Mouse (Mus musculus) kidney, postnatal 0 days (tissue): Measurements from ENCODE around the gene Tfcp2. TPM values are rescaled to one million over a fixed set of nuclear protein-coding genes. Genes with fewer than 3 reads are reported as not detected.
A peak's percentile ranks its signal among the peaks of the same experiment; 100 is the strongest.

Experiments
- ATAC-seq: fragments of 200-750 bp; cut with Nextera tagmentation; replicated peaks from 2 replicates; pipeline ENCODE4 v1.8.0; 2017; ENCODE audit warnings: low read depth, moderate number of reproducible peaks, moderate TSS enrichment, moderate library complexity; ENCODE audit not compliant: low FRiP score
- DNase-seq: peaks from one replicate; pipeline ENCODE4 v3.0.0-alpha.2; 2016; ENCODE audit warnings: low spot score
- H3K27ac ChIP-seq: fragments of 300-500 bp; sonication (generic); 2 replicates; pipeline ENCODE4 v1.5.1; 2014; ENCODE audit warnings: mild to moderate bottlenecking
- H3K27me3 ChIP-seq: fragments of 300-500 bp; sonication (generic); 2 replicates; pipeline ENCODE4 v1.6.1; 2014; ENCODE audit warnings: low read length, mixed read lengths; ENCODE audit not compliant: insufficient read depth
- H3K36me3 ChIP-seq: fragments of 300-500 bp; sonication (generic); 2 replicates; pipeline ENCODE4 v1.6.1; 2014; ENCODE audit warnings: low read length, mixed read lengths; ENCODE audit not compliant: insufficient read depth
- H3K4me1 ChIP-seq: fragments of 300-500 bp; sonication (generic); replicated peaks from 2 replicates; pipeline ENCODE4 v1.6.1; 2014; ENCODE audit warnings: antibody characterized with exemption, low read length, mixed read lengths; ENCODE audit not compliant: insufficient read depth
- H3K4me2 ChIP-seq: fragments of 300-500 bp; sonication (generic); 2 replicates; pipeline ENCODE4 v1.6.1; 2014; ENCODE audit warnings: mild to moderate bottlenecking, low read length, moderate library complexity, mixed read lengths
- H3K4me3 ChIP-seq: fragments of 300-500 bp; sonication (generic); replicated peaks from 2 replicates; pipeline ENCODE4 v1.5.1; 2014; ENCODE audit warnings: low read depth, low read length
- H3K9ac ChIP-seq: fragments of 300-500 bp; sonication (generic); 2 replicates; pipeline ENCODE4 v1.6.1; 2014; ENCODE audit warnings: low read depth, low read length
- H3K9me3 ChIP-seq: fragments of 300-500 bp; sonication (generic); replicated peaks from 2 replicates; pipeline ENCODE4 v1.6.1; 2016; ENCODE audit warnings: low read length, inconsistent platforms, mixed read lengths
- CTCF ChIP-seq: IDR thresholded peaks from 2 replicates; pipeline ENCODE4 v1.5.1; 2016; ENCODE audit warnings: antibody characterized with exemption, low read depth, mild to moderate bottlenecking, moderate library complexity
- WGBS: fragments of 180-500 bp; shearing (Covaris S2); extraction: QIAGEN DNeasy Blood & Tissue Kit; methylation state at CpG from one replicate; pipeline ENCODE4 v1.1.7; 2014; 5-methylcytosine and 5-hydroxymethylcytosine counted together
- polyA plus RNA-seq: library from polyadenylated mRNA; unstranded; fragments of >200 nt; fragmentation: Nextera tagmentation; extraction: Ambion mirVana; gene quantifications from 2 replicates; pipeline ENCODE4 v1.2.1, GENCODE M21; 2015

Gene Tfcp2
- polyA plus RNA-seq, 1 experiment from 2014 or later = 29.1 TPM

DNA sequence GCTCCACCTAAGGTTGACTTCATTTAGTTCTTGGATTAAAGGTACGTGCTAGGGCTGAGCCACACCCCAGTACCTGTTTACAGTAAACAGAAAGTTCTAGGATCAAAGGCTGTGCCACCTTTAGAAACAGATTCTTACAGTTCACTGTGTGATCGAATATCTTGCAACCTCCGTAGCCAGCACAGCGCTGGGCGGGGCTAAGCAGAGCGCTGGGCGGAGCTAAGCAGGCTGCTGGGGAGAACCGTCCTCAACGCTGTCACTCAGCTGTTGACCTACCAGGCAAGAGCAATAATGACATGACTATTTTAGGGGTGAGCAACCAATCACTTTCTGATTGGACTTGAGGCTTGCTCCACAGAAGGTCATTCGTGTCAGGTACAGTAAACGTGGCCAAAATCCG is 90.9 kb downstream of the Tfcp2 start:
- no peaks in the 10 kb centered on the region for H3K4me1 ChIP-seq
- no peaks in the 10 kb centered on the region for H3K27me3 ChIP-seq
- 8% methylated on average over 12 of the region's 12 CpGs for WGBS
- H3K9me3 ChIP-seq = no peaks in the 10 kb centered on the region
- DNase-seq (peak; percentile 58), ATAC-seq (0 out of 2 replicates have a peak, but pooled peaks have one; percentile 38)
- no peak for TF ChIP-seq CTCF
- no peak overlapping the region for H3K27ac ChIP-seq
- no peak overlapping the region for H3K4me3 ChIP-seq
- H3K4me2 ChIP-seq = peak overlapping the region; percentile 38
- no peaks in the 10 kb centered on the region for H3K36me3 ChIP-seq
- H3K9ac ChIP-seq = no peak overlapping the region

DNA sequence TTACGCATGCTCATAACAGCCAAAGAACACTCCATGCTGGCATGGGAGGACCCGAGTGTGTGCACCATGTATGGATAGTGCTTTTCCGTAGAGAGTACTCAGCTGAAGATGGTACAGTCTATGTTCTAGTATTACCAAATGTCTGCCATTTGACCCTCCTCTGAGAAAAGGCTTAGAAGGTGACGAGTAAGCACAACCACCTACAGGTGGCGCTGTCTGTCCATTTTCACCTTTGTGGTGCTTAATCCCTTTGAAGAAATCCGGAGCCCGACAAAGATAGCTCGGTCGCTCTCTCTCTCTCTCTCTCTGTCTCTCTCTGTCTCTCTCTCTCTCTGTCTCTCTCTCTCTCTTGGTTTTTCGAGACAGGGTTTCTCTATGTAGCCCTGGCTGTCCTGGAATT is 93.8 kb downstream of the Tfcp2 start:
- DNase-seq = peak; percentile 79

DNA sequence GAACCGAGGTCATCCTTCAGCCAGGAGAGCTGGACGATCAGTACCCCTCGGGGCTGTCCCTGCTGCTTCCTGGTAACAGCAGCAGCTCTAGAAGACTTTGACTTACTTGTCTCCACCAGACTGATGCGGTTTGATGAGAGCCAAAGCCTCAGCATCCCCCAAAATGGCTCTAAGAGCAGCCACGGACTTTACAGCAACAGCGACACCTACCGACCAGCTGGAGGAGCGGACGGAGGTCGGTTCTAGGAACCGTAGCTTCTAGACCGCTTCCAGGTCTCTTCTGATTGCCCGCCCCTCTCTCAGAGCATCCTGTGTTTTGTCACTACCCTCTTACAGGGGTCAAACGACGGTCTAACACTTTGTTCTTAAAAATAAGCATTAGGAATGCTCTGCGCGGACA is 94.5 kb downstream of the Tfcp2 start:
- WGBS = 7% methylated on average over 17 of the region's 17 CpGs
- Histone ChIP-seq H3K27me3 (no peaks in the 10 kb centered on the region), H3K4me2 (no peak overlapping the region), H3K9ac (no peak overlapping the region), H3K9me3 (no peaks in the 10 kb centered on the region), H3K36me3 (no peaks in the 10 kb centered on the region), H3K27ac (no peak overlapping the region), H3K4me3 (no peak overlapping the region), H3K4me1 (no peaks in the 10 kb centered on the region)
- DNase-seq (peak; percentile 92), ATAC-seq (0 out of 2 replicates have a peak, but pooled peaks have one; percentile 46)
- peak; percentile 92 for TF ChIP-seq CTCF

More for the DNA sequence above, 93.8 kb downstream of the Tfcp2 start:
- no peak overlapping the region for H3K27ac ChIP-seq
- no peaks in the 10 kb centered on the region for H3K4me1 ChIP-seq
- ATAC-seq = no peak
- H3K9ac ChIP-seq = no peak overlapping the region
- WGBS = 33% methylated on average over 10 of the region's 10 CpGs
- no peaks in the 10 kb centered on the region for H3K9me3 ChIP-seq
- H3K36me3 ChIP-seq = no peaks in the 10 kb centered on the region
- no peaks in the 10 kb centered on the region for H3K27me3 ChIP-seq
- H3K4me2 ChIP-seq = no peak overlapping the region
- TF ChIP-seq CTCF = peak; percentile 75
- no peak overlapping the region for H3K4me3 ChIP-seq

DNA sequence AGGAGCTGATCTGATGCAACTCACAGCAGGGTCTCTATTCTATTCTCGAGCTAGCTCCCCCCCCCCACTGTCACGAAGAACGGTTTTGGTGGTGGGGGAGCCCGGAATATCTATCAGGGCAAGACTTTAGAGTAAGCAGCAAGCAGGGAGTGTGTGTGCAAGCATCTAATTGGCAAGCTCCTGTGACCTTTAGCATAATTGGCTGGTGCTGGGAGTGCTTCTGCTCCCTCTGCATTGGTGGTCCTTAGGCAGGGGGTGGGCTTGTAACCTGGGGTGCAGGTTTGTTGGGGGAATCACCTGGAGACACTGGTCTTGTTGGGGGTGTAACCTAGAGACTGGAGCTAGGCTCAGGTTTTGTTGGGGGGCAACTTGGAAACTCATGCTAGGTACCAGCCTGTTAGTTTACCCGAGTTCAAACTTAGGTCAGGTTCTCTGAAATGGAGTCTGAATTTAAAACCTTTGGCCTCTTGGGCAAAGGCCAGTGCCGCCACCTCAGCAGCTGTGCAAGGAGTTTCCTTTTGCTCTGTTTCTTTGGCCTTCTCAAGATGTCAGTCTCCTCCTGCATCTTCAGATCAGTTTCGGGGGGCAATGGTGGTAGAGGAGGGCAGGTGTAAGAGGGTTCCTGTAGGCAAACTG is 95.3 kb downstream of the Tfcp2 start:
- Histone ChIP-seq H3K27me3 (no peaks in the 10 kb centered on the region), H3K36me3 (no peaks in the 10 kb centered on the region), H3K27ac (no peak overlapping the region), H3K9ac (no peak overlapping the region), H3K9me3 (no peaks in the 10 kb centered on the region), H3K4me3 (no peak overlapping the region), H3K4me2 (no peak overlapping the region), H3K4me1 (no peaks in the 10 kb centered on the region)
- 70% methylated on average over 7 of the region's 7 CpGs for WGBS
- no peak for TF ChIP-seq CTCF
- DNase-seq (no peak), ATAC-seq (no peak)

DNA sequence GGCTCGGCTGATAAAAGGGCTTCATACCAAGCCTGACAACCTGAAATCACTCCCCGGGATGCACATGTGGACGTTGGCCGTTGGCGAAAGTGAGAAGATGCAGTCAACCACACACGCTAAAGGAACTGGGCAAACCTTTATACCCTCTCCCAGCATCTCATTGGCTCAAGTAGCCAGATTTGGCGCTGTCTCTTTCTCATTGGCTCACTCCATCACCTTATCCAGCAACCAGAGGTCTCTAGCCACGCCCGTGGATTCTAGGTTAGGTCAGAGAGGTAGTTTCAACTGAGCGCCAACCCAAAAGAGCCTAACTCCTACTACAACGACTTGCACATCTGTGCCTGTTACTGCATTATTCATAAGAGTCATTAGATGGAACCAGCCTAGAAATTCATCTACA is 99.3 kb downstream of the Tfcp2 start:
- DNase-seq (no peak), ATAC-seq (no peak)
- H3K9ac ChIP-seq = no peak overlapping the region
- no peak overlapping the region for H3K4me2 ChIP-seq
- no peaks in the 10 kb centered on the region for H3K36me3 ChIP-seq
- TF ChIP-seq CTCF = no peak
- WGBS = 85% methylated on average over 11 of the region's 11 CpGs
- no peaks in the 10 kb centered on the region for H3K27me3 ChIP-seq
- H3K4me1 ChIP-seq = no peaks in the 10 kb centered on the region
- no peaks in the 10 kb centered on the region for H3K9me3 ChIP-seq
- H3K27ac ChIP-seq = no peak overlapping the region
- H3K4me3 ChIP-seq = no peak overlapping the region

DNA sequence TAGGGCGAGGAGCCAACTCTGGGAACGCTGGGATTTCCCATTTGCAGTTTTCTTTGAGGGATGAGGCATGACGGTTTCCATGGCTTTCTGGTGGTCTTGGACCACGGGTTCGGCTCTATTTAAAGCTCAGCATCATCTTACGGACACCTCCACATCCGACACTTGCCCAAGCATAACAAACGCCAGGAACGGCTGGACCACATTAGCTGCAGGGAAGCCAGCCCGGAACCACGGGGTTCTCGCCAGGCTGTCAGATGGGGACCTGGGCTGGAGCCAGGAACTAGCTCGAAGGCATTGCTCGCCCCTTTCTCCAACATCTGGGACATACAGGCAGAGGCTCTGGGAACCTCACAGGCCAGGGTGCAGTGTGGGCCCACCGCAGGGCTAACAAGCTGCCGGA is 100.6 kb downstream of the Tfcp2 start:
- Histone ChIP-seq H3K4me2 (no peak overlapping the region), H3K27me3 (no peaks in the 10 kb centered on the region), H3K9me3 (no peaks in the 10 kb centered on the region), H3K9ac (no peak overlapping the region), H3K4me1 (no peaks in the 10 kb centered on the region), H3K4me3 (no peak overlapping the region), H3K36me3 (no peaks in the 10 kb centered on the region), H3K27ac (no peak overlapping the region)
- no peak for DNase-seq
- WGBS = 42% methylated on average over 16 of the region's 16 CpGs
- ATAC-seq = no peak
- no peak for TF ChIP-seq CTCF

DNA sequence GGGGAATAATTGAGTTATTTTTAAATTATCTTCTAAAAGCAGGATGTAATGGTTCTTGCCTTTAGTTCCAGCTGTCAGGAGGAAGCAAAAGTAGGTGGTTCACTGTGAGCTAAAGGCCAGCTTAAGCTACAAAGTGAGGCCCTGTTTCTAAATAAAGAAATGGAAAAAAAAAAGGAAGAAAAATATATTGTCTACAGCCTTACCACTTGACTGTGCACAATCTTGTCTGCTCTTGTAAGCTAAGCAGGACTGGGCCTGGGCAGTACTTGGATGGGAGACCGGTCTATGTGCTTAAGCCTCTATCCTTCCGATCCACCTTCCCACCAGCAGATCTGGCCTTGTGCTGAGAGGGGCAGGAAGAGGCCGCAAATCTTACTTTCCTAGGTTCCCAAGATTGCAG is 102.3 kb downstream of the Tfcp2 start:
- DNase-seq (no peak), ATAC-seq (no peak)
- H3K36me3 ChIP-seq = no peaks in the 10 kb centered on the region
- H3K9ac ChIP-seq = no peak overlapping the region
- no peaks in the 10 kb centered on the region for H3K4me1 ChIP-seq
- H3K9me3 ChIP-seq = no peaks in the 10 kb centered on the region
- no peak overlapping the region for H3K4me2 ChIP-seq
- H3K4me3 ChIP-seq = no peak overlapping the region
- no peak for TF ChIP-seq CTCF
- WGBS = 64% methylated on average over 3 of the region's 3 CpGs
- H3K27me3 ChIP-seq = no peaks in the 10 kb centered on the region
- no peak overlapping the region for H3K27ac ChIP-seq
